Mouse (Mus musculus) CD8-positive naive resting alpha-beta T cell, adult 2 months (primary cell): ENCODE data around the gene Bcan.
A peak's percentile ranks its signal among the peaks of the same experiment; 100 is the strongest.

Experiments used
- DNase-seq, 2 experiments: peaks; one replicate each; pipeline ENCODE4 v3.0.0; 2022; ENCODE audit warnings: low read depth in 2 of 2, low spot score in 2 of 2

The Bcan gene

DNA sequence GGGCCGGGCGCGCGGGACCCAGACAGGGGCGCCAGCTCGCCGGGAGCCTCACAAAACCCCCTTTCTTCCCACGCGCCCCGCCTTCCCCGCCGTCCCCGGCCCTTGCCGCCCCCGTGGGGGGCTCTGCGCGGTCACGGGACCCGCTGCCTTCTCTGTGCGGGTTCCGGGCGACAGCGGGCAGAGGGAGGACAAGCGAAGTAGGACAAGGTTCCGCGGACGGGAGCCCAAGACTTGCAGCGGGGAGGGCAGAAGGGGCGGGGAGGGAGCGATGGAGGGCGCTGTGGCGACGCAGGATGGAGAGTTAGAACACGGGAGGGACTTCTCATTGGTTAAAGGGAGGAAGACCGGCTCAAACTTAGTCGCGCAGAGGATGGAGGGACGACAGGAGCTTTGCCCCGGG is at the start of gene Bcan:
TSS of gene Bcan (minus strand) at position 50 of the 400 bp plus-strand sequence.
- no peak for DNase-seq

DNA sequence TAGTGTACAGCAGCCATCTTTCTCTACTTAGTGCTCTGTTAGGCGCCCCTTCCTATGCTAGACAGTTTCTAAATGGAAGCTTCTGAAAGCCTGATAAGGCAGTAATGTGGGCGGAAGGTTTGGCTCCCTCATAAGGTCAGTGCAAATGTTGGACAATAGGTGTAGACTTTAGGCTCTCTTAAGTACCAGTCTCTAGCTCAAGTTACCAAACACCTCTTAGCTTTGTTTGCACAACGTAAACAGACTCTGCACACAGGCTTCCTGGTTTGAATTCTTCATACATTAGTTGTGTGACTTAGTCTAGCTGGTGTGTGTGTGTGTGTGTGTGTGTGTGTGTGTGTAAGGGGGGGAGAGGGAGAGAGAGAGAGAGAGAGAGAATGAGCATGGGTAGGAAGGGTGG is 49.5 kb upstream of the Bcan start:
- DNase-seq = no peak

DNA sequence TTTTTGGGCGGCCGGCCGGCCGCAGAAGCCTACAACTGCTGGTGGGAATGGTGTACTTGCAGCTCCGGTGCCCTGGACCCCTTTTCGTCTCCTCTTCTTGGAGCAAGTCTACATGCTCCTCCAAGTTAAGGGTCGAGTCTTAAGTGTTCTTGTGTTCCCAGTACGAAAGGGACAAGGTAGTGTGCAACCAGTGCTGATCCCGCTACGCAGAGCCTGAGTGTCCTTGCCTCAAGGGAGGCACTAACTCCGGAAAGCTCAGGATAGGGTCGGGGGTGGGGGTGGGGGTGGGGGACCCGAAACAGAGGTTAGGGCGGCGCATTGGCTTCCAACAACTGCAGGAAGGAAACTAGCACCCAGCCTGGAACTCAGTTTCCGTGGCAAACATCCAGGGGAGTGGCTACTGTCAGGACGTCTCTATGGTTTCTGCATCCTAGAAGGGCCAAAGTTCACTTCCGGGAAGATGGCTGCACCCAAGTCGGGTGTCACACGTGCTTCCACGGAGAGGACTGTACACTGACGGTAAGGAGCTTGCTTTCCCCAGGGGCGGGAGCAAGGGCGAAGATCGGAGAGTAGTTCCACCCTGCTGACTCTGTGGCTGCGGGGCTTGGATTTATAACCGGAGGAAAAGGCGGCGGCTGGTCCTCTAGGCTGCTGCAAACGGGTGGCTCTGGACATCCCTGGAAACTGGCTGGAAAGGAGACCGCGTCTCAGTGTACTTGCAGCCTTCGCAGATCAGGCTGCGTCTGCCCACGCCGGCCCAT is 42.8 kb upstream of the Bcan start, which contains the start of gene Gpatch4:
TSS of gene Gpatch4 (plus strand) at position 448 of the 761 bp plus-strand sequence.
- peak; percentile 76 to 94 for DNase-seq

DNA sequence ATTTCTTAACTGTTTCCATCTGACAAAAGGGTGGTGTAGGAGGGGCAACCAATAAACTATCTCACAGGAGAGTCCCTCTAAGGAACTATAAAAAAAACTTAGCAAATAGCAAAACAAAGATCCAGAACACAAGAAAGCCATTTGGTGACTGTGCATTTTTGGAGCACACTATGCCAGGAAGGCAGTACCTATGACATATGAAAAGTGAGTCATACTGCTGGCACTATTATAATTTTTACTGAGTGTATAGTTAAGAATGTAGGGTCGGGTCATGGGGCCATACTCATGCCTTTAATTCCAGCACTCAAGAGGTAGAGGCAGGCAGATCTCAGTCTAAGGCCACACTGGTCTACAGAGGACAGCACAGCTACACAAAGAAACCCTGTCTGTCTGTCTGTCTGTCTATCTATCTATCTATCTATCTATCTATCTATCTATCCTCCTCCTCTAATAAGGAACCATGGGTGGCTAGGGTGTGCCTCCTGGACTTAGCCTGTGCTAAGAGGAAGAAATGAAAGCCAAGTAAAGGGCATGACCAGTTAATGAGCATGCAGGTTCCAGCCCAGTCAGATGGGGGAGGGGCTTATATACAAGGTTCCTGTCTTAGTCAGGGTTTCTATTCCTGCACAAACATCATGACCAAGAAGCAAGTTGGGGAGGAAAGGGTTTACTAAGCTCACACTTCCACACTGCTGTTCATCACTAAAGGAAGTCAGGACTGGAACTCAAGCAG is 35.7 kb upstream of the Bcan start:
- no peak for DNase-seq

DNA sequence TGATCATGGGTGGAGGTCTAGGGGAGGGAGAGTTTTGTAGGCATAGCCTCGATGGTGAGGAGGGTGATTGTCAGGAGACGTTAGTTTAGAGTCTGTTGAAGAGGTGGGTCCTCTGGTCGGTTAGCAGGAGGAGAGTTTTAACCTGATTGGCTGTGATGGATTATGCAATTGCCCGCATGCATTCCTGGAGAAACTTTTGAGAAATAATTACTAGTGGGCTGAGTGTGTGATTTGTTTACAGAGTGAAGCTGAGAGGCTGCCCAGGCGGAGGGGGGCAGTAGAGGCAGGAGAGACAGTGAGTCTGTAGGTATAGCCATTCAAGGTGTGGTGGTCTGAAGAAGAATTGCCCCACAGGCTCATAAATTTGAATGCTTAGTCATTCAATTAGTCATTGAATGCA is 33.5 kb upstream of the Bcan start:
- no peak for DNase-seq

DNA sequence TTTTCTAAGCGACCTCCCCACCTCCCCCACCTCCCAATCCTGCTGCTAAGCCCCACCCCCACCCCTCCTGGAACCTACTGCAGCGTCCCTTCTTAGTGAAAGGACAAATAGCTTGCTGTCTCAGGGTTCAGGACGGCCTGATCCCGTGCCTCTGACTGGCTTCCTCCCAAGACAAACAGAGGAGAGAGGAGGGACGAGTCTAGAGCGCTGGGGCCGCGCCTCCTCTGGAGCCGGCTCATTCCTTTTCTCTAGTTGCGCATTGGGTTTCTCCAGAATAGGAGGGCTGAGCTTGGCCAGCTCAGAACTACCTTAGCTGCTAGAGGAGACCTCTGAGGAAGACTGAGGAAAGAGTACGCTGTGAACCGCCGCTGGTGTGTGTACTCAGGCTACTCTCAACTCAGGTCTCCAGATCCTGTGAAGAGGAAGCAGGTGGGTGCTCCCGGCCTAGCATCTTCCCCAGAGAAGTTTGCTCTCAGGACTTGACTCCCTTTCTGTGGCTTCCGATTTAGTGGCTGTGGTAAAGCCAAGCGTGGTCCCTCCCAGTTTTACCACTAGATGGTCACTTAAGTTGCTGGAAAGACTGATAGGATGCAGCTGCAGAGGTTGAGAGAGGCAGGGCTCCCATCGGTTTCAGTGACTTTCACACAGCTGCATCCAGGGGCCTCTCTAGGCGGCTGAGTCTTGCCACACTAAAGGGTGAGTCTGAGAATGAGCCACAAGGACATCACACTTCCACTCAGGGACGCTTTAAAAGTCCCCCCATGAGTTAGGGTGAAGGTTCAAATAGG is 30.8 kb upstream of the Bcan start:
- no peak for DNase-seq

DNA sequence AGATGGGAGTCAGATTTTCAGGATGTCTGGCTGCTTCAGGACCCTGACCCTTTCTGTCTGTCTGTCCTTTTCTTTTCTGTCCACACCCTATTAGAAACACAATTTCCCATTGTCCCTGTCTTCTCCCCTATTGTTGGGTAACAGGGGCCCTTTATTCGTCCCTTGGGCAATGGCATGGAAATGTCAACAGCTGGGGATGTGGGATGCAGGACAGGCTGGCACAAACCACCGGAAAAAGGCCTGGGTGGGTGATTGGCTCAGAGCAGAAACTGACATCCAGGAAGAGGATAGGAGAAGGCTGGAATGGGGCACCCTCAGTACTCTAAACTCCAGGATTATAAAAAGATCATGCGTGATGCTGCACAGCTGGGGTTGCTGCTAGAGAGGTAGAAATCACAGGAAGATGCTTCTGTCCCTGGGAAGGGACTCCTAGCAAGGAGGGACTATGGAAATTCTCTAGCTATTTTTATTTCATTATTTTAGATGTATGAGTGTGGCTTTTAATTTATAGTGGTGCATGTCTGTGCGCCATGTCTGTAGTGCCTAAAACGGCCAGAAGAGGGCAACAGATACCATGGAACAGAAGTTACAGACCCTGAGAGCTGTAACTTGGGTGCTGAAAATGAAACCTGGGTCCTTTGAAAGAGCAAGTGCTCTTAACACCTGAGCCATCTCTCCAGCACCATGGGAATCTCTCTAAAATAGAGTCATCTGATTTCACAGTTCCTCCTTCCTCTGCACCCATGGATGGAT is 27.6 kb upstream of the Bcan start, which contains the start of gene Hapln2:
TSS of gene Hapln2 (minus strand) at position 150 of the 753 bp plus-strand sequence.
- no peak for DNase-seq

DNA sequence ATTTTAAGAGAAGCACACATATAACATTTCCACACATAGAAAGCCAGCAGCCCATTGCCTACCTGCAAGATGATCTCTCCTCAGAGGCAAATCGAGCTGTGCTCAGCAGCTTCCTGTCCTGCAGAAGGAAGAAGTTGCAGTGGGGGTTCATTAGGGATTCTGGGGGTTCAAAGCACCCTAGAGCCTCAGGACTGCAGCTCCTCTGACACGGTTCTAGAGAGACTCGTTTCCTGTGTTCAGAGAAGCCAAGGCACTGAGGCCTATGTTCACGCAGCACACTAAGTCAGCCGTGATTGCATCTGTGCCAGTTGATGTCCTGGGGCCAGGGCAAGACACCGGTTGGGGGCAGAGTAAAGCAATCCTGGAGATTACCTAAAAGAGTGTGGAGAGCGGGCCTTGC is 26.8 kb upstream of the Bcan start:
- no peak for DNase-seq

DNA sequence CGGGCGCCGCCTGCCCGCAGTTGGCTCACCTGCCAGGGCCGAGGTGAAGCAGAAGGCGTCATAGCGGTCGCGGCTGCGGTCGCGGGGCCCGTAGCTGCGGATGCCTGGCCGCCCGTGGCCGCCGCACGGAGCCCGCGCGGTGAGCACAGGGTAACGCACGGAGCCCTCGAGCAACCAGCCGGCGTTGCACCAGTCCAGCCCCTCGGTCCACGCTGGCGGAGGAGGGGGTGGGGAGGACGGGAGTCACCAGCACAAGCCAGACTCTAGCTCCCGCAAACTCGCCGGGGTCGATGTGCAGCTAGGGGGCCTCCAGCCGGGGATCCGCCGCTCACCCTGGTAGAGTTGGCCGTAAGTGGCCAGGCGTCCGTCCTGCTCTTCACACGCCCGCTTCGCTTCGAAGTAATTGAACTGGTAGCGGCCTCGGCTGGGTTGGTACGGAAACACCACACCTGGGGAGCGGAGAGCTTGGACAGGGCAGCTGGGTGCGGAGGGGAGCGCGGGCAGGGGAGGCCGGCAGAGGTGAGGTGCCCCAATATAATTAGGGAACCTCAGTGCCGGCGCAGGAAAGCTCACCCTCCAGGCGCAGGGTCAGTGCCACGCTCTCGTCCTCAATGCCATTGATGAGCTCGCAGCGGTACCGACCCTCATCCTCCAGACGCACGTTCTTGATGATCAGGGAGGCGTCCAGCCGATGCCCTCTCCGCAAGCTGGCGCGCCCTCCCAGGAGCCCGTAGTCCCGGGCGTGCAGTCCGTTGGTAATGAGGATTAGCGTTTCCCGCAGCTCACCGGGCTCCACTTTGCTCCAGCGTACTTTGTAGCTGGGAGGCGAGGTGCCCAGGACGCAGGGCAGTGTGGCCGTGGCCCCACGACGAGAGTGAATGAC is 23.4 kb upstream of the Bcan start:
- DNase-seq = peak in 1 of 2 experiments; percentile 35

DNA sequence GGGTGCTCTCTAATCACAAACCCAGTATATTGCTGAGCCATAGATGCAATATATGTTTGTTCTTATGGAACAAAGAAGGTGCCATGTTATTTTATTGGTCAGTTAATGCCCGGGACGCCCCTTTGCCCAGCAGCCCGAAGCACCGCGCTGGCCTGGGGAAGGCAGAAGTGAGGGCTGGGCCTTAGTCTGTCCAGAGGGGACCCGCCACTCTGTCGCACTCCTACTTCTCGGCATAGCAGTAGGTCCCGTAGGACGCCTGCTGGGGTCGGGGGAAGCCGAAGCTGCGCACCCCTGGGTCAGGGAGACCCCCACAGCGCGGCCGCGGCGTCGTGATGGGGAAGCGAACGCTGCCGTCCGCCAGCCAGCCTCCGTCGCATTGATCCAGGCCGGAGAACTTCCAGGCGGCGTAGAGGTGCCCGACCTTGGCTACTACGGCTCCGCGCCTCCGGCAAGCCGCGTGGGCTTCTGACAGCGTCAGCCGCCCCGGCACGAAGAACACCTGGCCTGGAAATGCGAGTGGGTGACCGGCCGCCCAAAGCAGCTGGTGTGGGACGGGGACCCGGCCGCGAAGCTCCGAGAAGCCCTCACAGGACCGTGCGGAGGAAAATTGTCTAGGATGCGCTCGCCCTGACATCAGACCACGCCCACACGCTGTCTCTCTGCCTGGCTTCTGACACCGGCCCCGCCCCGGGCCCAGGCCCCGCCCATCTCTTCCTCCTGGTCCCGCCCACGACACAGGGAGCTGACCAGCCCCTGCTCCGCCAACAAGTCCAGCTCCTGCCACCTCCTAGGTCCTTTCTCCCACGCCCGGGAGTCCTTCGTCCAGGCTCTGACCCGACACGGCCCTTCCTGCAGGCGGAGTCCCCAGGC is 22.5 kb upstream of the Bcan start:
- peak; percentile 38 to 60 for DNase-seq

DNA sequence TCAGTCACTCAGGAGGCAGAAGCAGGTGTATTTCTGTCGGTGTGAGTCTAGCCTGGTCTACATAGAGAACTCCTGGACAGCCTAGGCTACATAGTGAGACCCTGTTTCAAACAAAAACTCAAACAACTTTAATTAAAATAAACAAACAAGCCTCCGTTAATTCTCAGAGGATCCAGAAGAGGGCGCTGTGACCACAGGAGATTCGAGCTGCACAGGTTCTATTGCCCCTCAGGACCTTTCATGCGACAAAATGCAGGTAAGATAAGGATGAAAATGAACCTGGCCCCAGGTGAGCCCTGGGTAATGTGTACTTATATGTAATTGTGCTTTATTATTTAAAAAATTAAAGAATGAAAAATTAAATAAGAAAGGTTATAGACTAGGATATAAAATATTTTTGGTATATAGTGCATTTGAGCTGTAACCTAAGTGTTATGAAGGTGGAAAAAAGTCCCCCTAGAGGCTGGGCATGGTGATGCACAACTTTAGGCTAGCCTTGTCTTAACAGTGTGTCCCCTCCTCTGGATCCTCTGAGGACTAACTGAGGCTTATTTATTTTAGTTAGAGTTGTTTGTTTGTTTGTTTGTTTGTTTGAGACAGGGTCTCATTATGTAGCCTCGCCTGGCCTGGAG is 10.7 kb upstream of the Bcan start:
- DNase-seq = peak; percentile 42 to 61

DNA sequence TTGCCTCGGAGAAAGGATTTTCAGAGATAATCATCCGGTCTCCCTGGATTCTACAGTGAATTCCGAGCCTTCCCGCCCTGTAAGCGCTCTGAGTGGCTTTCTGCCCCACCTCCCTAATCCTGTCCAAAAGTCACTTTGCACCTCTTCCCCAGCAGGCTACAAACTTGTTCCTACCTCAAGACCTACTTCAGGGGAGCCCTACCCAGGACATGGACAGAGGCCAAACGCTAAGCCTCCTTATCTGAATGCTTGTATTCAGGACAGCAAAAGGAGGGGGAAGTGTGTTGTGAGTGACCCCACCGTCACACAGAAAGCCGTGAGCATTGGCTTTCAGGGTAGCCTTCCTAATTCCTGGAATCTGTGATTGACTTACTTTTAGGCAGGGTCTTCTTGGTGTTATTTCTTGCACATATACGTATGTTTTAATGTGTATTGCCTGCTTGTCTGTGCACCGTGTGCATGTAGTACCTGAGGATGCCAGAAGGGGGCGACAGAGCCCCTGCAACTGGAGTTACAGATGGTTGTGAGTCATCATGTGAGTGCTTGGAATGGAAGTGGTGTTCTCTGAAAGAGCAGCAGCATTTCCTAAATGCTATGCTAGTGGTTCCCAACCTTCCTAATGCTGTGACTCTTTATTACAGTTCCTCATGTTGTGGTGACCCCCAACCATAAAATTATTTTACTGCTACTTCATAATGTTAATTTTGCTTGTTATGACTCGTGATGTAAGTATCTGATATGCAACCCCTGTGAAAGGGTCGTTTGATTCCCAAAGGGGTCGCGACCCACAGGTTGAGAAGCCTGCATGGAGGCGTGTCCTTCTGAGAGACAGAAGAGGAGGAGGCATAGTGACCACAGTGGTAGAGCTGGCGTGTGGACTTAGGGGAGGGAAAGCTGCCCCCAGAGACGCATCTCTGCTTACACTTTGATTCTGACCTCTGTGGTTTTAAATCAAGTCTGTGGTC is 6.1 kb upstream of the Bcan start:
- no peak for DNase-seq

DNA sequence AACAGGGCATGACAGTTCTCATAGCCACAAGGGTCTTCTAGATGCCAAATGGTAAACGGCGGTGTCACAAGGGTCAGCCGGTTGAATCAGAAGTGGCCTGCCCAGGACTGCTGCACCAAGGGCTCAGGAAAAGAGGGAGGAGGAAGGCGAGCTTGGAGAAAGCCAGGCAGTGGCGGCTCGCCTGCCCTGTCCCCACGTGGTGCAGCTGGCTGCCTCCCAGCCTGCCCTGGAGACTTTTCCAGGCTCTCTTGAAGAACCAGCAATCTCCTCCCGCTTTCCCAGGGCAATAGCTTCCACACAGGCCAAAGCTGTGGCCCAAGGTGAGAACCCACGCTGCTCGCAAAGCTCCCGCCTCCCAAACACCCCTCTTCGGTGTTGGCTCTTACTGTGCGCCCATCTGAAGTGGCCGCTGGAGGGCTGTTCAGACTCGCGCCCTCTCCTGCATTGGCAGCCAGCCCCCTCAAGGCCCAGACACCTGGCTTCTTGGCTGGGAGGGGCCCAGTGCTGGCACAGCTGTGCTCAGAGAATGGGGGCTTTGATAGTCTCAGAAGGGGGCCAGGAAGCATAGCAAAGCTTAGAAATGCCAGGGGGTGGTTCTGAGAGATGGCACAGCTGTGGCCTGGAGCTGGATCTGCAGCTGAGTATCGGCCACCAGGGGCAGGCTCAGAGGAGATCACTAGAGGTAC is 2.4 kb upstream of the Bcan start:
- no peak for DNase-seq

DNA sequence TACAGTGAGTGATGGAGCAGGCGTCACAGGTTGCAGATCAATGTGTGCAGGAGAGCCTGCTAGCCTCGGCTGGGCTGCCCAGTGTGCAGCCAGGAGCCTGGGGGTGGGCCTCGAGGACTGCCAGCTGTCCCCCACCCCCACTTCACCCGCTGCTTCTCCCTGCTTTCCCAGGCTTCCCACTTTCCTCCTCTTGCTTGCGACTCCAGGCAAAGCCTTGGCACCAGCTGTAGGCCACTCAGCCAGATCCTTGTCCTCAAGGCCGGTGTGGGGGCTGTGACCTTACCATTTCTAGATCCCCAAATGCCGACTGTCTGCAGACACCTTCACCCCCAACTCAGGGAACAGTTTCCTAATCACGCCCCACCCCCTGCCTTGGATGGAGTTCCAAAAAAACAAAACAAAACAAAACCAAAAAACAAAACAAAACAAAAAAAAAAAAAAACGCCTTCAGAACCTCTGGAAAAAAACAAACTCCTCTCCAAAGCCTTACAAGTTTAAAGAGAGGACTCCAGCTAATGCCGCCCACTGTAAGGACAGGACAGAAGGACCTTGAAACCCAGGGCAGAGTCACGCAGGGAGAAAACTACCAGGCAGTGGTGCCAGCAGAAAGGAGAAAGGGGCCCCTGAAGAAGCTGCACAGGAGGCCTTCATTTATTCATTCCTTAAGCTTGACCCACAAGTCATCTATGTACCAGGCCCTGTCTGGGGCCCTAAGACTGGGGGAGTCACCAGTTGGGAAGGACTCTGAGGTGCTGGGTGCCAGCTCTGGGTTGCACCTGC is 976 bp upstream of the Bcan start:
- DNase-seq = no peak

DNA sequence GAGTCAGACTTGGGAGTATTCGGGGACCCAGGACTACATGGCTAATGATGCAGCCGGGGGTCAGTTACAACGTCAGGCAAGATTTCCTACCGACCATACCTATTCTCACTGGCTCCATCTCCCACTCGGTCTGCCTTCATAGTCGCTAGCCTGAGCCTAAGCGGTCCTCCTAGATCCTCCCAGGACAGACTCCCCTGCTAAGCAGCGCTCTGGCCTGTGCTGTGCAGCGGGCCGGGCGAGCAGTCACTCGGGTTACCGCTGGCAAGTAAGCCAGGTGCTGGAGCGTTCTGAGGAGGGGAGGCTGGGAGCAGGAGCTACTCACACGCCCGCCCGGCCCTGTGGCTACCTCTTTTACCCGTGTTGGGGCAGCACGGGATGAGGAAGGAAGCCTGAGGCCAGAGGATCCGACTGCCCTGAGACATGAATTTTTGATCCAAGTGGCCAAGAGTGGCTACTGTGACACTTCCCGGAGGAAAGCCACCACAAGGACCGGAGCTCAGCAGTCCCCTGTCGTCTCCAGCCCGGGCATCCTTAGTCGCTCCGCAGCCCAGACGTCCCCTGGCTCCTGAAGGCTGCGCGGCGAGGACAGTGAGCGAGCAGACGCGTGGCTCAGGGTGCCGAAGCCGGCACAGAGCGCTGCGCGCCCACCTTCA is 661 bp downstream of the Bcan start:
- no peak for DNase-seq
